Mouse (Mus musculus) embryonic facial prominence, embryonic 13.5 days (tissue): Measurements from ENCODE around the gene Frmpd1. TPM values are rescaled to one million over a fixed set of nuclear protein-coding genes. Genes with fewer than 3 reads are reported as not detected.

ENCODE experiments used
- ATAC-seq: fragments of 200-750 bp; cut with Nextera tagmentation; 2 replicates; pipeline ENCODE4 v1.8.0; 2017; ENCODE audit warnings: low read depth; ENCODE audit not compliant: insufficient number of reproducible peaks, insufficient read depth, low FRiP score, low TSS enrichment
- H3K27ac ChIP-seq: fragments of 300-500 bp; sonication (generic); 2 replicates; pipeline ENCODE4 v1.5.1; 2015; ENCODE audit warnings: moderate library complexity, mild to moderate bottlenecking, inconsistent platforms
- H3K27me3 ChIP-seq: fragments of 300-500 bp; sonication (generic); 2 replicates; pipeline ENCODE4 v1.6.1; 2015; ENCODE audit warnings: mild to moderate bottlenecking, inconsistent platforms
- H3K36me3 ChIP-seq: fragments of 300-500 bp; sonication (generic); 2 replicates; pipeline ENCODE4 v1.6.1; 2015; ENCODE audit warnings: mild to moderate bottlenecking, inconsistent platforms
- H3K4me1 ChIP-seq: fragments of 300-500 bp; sonication (generic); 2 replicates; pipeline ENCODE4 v1.6.1; 2015; ENCODE audit warnings: inconsistent platforms
- H3K4me2 ChIP-seq: fragments of 300-500 bp; sonication (generic); 2 replicates; pipeline ENCODE4 v1.6.1; 2015; ENCODE audit warnings: moderate library complexity, mild to moderate bottlenecking, inconsistent platforms
- H3K4me3 ChIP-seq: fragments of 300-500 bp; sonication (generic); 2 replicates; pipeline ENCODE4 v1.5.1; 2015; ENCODE audit warnings: mild to moderate bottlenecking, inconsistent platforms
- H3K9ac ChIP-seq: fragments of 300-500 bp; sonication (generic); 2 replicates; pipeline ENCODE4 v1.6.1; 2015; ENCODE audit warnings: mild to moderate bottlenecking, inconsistent platforms
- H3K9me3 ChIP-seq: fragments of 300-500 bp; sonication (generic); 2 replicates; pipeline ENCODE4 v1.6.1; 2016; ENCODE audit warnings: inconsistent platforms
- WGBS: fragments of 180-500 bp; shearing (Covaris S2); methylation state at CpG from one replicate; pipeline ENCODE4 v1.1.7; 2015; ENCODE audit warnings: mixed read lengths; 5-methylcytosine and 5-hydroxymethylcytosine counted together
- polyA plus RNA-seq: library from polyadenylated mRNA; unstranded; fragments of >200 nt; fragmentation: Nextera tagmentation; extraction: Ambion mirVana; gene quantifications from 2 replicates; pipeline ENCODE4 v1.2.1, GENCODE M21; 2015

Gene Frmpd1
- polyA plus RNA-seq, 1 experiment from 2014 or later: 2.6 TPM

DNA sequence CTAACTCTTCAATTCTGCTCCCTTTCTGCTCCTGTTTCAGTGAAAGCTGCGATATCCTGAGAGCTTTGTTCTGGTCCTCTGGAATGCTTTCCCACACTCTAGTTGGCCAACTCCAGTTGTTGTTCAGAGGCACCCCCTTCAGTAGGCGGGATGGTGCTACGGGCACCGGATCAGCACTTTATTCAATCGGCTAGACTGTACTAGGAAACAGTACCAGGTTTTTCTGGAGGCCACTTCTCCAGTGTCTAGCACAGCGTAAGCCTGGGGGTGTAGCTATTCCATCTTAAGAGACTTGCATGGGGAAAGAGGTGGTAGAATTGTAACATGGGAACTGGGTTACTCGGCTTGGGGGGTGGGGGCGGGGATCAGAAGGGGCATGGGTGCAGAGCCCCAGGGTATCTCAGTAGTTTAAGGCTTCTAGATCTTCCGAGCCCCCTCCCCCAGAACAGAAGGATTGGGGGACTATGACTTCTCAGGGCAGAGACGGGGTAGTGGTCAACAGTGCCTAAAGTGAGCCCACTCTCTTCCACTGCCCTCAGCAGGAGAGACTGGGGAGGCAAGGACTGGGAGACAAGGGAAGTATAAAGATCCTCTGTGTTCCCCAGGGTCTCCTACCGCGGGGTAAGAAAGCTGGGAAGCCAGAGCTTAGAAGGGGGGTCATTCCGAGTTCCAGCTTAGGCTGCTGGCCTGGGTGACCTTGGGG lies 706 bp upstream of the Frmpd1 start:
- Histone ChIP-seq H3K27ac (no peak overlapping the region), H3K4me2 (peak overlapping the region; percentile 95), H3K9me3 (no peaks in the 10 kb centered on the region), H3K4me3 (peak overlapping the region; percentile 64), H3K9ac (peak overlapping the region; percentile 73), H3K4me1 (peaks cover 14% of the 10 kb centered on the region), H3K27me3 (peaks cover 51% of the 10 kb centered on the region), H3K36me3 (no peaks in the 10 kb centered on the region)
- WGBS: 19% methylated on average over 13 of the region's 13 CpGs
- 0 out of 2 replicates have a peak, but pooled peaks have one; percentile 35 for ATAC-seq

- ATAC-seq: no peak
- no peaks in the 10 kb centered on the region for H3K9me3 ChIP-seq
- peak overlapping the region; percentile 95 for H3K4me2 ChIP-seq
- H3K27ac ChIP-seq: no peak overlapping the region
- H3K36me3 ChIP-seq: no peaks in the 10 kb centered on the region
- H3K4me3 ChIP-seq: peak overlapping the region; percentile 64
- peaks cover 15% of the 10 kb centered on the region for H3K4me1 ChIP-seq
- peak overlapping the region; percentile 73 for H3K9ac ChIP-seq
- H3K27me3 ChIP-seq: peaks cover 51% of the 10 kb centered on the region
- WGBS: under 1% methylated on average over 10 of the region's 10 CpGs
Measured at GRCm38 (mm10) chr4:45185331-45185669, 625 bp downstream of the Frmpd1 start.

- no peaks in the 10 kb centered on the region for H3K36me3 ChIP-seq
- H3K9ac ChIP-seq: no peak overlapping the region
- H3K27me3 ChIP-seq: no peaks in the 10 kb centered on the region
- no peak overlapping the region for H3K4me2 ChIP-seq
- H3K4me1 ChIP-seq: no peaks in the 10 kb centered on the region
- no peak overlapping the region for H3K27ac ChIP-seq
- no peak for ATAC-seq
- H3K9me3 ChIP-seq: no peaks in the 10 kb centered on the region
- WGBS: 20% methylated on average over 3 of the region's 3 CpGs
- no peak overlapping the region for H3K4me3 ChIP-seq
Measured at GRCm38 (mm10) chr4:45198296-45198695, 13.6 kb downstream of the Frmpd1 start.

DNA sequence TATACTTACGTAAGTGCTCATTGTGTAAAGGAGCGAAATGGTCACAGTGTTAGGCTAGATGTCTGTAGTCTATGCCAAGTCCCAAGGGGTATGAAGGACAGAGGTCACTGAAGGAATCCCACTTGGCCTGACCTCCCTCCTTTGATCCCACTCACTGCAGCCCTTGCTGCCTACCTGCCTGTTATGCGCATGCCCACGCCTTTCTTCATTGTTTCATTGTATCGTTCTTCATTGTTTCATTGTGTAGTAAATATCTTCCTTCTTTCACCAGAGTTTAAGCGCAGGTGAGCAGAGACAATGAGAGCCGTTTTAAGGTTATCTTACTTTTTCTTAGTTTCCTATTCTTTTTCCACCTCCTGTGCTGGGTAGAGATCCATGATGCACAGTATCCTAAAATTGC lies 18.6 kb downstream of the Frmpd1 start:
- no peak overlapping the region for H3K9ac ChIP-seq
- H3K36me3 ChIP-seq: no peaks in the 10 kb centered on the region
- no peaks in the 10 kb centered on the region for H3K4me1 ChIP-seq
- WGBS: 87% methylated on average over 7 of the region's 7 CpGs
- H3K4me2 ChIP-seq: no peak overlapping the region
- no peaks in the 10 kb centered on the region for H3K9me3 ChIP-seq
- H3K27me3 ChIP-seq: no peaks in the 10 kb centered on the region
- no peak for ATAC-seq
- no peak overlapping the region for H3K4me3 ChIP-seq
- no peak overlapping the region for H3K27ac ChIP-seq

GRCm38 (mm10) chr4:45207444-45207843 lies 22.8 kb downstream of the Frmpd1 start:
- peaks cover 6% of the 10 kb centered on the region; the same call in 1 of the 2 replicates for H3K4me1 ChIP-seq
- no peaks in the 10 kb centered on the region for H3K36me3 ChIP-seq
- ATAC-seq: no peak
- no peak overlapping the region for H3K4me2 ChIP-seq
- no peak overlapping the region for H3K9ac ChIP-seq
- H3K27ac ChIP-seq: no peak overlapping the region
- H3K4me3 ChIP-seq: no peak overlapping the region
- no peaks in the 10 kb centered on the region for H3K27me3 ChIP-seq
- WGBS: 43% methylated on average over 4 of the region's 4 CpGs
- no peaks in the 10 kb centered on the region for H3K9me3 ChIP-seq

DNA sequence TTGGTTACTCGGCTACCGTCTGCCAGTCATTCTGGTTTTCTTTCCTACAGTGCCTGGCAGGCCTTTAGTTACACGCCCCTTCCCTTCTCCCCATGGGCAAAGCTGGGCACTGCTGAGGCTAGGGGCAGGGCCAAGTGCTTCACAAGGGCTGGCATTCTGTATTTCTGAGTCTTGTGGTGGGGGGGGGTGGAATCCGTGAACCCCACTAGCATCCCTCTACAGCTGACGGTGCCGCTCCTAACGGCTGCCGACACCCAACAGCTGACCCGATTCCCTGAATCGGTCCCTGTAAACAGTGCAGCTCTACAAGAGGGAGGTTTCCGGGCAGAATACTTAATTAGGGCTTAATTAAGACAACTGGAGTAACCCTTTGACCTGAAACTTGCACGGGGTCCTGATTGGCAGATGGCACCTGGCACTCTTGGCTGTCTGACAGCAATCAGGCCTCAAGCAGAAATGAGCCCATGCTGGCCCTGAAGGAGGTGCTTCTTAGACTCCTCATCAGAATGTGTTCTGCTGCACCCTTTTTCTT lies 24.2 kb downstream of the Frmpd1 start:
- Histone ChIP-seq H3K27me3 (no peaks in the 10 kb centered on the region), H3K4me1 (peaks cover 6% of the 10 kb centered on the region; the same call in 1 of the 2 replicates), H3K4me3 (no peak overlapping the region), H3K9me3 (no peaks in the 10 kb centered on the region), H3K9ac (no peak overlapping the region), H3K4me2 (no peak overlapping the region), H3K36me3 (no peaks in the 10 kb centered on the region), H3K27ac (no peak overlapping the region)
- no peak for ATAC-seq
- WGBS: 55% methylated on average over 12 of the region's 12 CpGs

DNA sequence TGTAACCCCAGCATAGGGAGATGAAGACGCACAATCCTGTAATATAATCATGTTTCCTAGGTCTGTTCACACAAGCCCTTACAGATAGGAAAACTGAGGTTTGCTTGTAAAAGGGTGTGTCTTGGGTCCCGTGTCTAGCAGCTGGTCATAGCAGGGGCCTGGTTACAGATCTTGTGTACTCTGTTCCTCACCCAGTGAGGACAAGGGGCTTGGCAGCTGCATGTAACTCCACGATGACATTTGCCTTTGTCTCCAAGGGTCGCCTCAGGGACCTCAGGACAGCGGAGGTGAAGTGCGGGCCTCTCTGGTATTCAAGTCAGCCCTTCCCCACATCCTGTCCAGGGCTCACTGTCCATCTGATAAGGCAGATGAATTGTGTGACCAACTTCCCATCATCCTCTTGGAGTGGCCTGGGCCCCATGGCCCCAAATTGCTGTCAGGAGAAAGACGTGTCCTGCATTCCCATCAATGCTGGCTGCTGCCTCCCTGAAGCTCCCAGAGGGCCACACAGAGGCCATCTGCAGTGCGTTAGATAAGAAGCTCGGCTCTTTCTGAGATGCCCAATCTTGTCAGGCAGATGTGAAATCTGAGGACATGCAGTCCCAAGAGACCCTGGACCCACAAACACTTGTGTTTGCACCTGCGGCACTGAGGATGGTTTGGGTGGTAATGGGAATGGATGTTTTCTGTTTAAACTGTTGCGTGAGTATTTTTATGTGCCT lies 27.8 kb downstream of the Frmpd1 start:
- Histone ChIP-seq H3K27me3 (no peaks in the 10 kb centered on the region), H3K9ac (no peak overlapping the region), H3K27ac (no peak overlapping the region), H3K4me2 (no peak overlapping the region), H3K4me1 (peaks cover 6% of the 10 kb centered on the region; the same call in 1 of the 2 replicates), H3K4me3 (no peak overlapping the region), H3K36me3 (no peaks in the 10 kb centered on the region), H3K9me3 (0 out of 2 replicates have a peak, but pooled peaks cover 2% of the 10 kb centered on the region)
- 63% methylated on average over 11 of the region's 11 CpGs for WGBS
- no peak for ATAC-seq

GRCm38 (mm10) chr4:45219946-45220345 lies 35.3 kb downstream of the Frmpd1 start:
- Histone ChIP-seq H3K9ac (no peak overlapping the region), H3K4me1 (no peaks in the 10 kb centered on the region), H3K27me3 (no peaks in the 10 kb centered on the region), H3K4me3 (no peak overlapping the region), H3K4me2 (no peak overlapping the region), H3K36me3 (no peaks in the 10 kb centered on the region), H3K27ac (no peak overlapping the region), H3K9me3 (no peaks in the 10 kb centered on the region)
- ATAC-seq: no peak
- 86% methylated on average over 8 of the region's 8 CpGs for WGBS

GRCm38 (mm10) chr4:45222395-45222794 lies 37.7 kb downstream of the Frmpd1 start:
- 91% methylated on average over 2 of the region's 2 CpGs for WGBS
- H3K27me3 ChIP-seq: no peaks in the 10 kb centered on the region
- no peaks in the 10 kb centered on the region; the same call in 1 of the 2 replicates for H3K9me3 ChIP-seq
- H3K36me3 ChIP-seq: no peaks in the 10 kb centered on the region
- no peaks in the 10 kb centered on the region for H3K4me1 ChIP-seq
- no peak for ATAC-seq
- H3K9ac ChIP-seq: no peak overlapping the region
- no peak overlapping the region for H3K27ac ChIP-seq
- H3K4me2 ChIP-seq: no peak overlapping the region
- H3K4me3 ChIP-seq: no peak overlapping the region

GRCm38 (mm10) chr4:45230263-45230662 lies 45.6 kb downstream of the Frmpd1 start:
- Histone ChIP-seq H3K27me3 (no peaks in the 10 kb centered on the region), H3K4me3 (no peak overlapping the region), H3K4me2 (no peak overlapping the region), H3K9me3 (no peaks in the 10 kb centered on the region; the same call in 1 of the 2 replicates), H3K4me1 (no peaks in the 10 kb centered on the region), H3K36me3 (no peaks in the 10 kb centered on the region), H3K9ac (no peak overlapping the region), H3K27ac (no peak overlapping the region)
- no peak for ATAC-seq
- 77% methylated on average over 5 of the region's 5 CpGs for WGBS

DNA sequence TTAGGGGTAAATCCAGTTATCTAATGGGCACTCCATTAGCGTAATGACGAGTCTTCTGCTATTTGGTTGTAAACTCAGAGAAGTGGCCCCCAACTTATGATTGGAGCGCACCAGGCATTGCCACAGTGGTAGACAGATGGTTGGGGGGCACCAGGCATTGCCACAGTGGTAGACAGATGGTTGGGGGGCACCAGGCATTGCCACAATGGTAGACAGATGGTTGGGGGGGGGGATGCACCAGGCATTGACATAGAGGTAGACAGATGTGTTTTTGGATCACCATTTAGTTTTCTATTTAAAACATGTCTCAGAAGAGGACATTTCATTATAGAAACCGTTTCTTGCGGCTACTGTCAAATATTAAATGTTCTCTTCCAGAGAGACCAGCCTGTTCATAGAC lies 53.6 kb downstream of the Frmpd1 start:
- Histone ChIP-seq H3K9ac (no peak overlapping the region), H3K4me1 (no peaks in the 10 kb centered on the region), H3K4me2 (no peak overlapping the region), H3K27me3 (no peaks in the 10 kb centered on the region), H3K36me3 (no peaks in the 10 kb centered on the region), H3K4me3 (no peak overlapping the region), H3K9me3 (no peaks in the 10 kb centered on the region), H3K27ac (no peak overlapping the region)
- no peak for ATAC-seq
- WGBS: 84% methylated on average over 5 of the region's 5 CpGs

- Histone ChIP-seq H3K27ac (no peak overlapping the region), H3K36me3 (no peaks in the 10 kb centered on the region), H3K9me3 (no peaks in the 10 kb centered on the region), H3K27me3 (no peaks in the 10 kb centered on the region), H3K9ac (no peak overlapping the region), H3K4me3 (no peak overlapping the region), H3K4me2 (no peak overlapping the region), H3K4me1 (no peaks in the 10 kb centered on the region)
- no peak for ATAC-seq
- WGBS: 79% methylated on average over 5 of the region's 5 CpGs
Measured at GRCm38 (mm10) chr4:45241330-45241729, 56.7 kb downstream of the Frmpd1 start.
